Mouse (Mus musculus): ENCODE measurements at regions not wholly inside any gene's neighbourhood (a gene's known extent, or its start where the extent isn't known, plus 50 kb on each side); places are given as distances from the start of the nearest gene placed in this dataset.
"Not testable (repeated sequence)": the region's sequence is repeated elsewhere in the genome, so short reads cannot be mapped to it uniquely, and the experiment has no call there.

GRCm38 (mm10) chr9:91085923-91086322 is 276.3 kb upstream of the Zic4 start:
- Histone ChIP-seq H3K36me3 (no peaks in the 10 kb centered on the region), H3K9me3 (replicated peaks) (no peaks in the 10 kb centered on the region), H3K4me3 (no peak overlapping the region), H3K27ac (replicated peaks) (no peak overlapping the region), H3K27me3 (ENCODE audit: low read depth, poor library complexity, severe bottlenecking) (no peaks in the 10 kb centered on the region), H3K4me1 (no peaks in the 10 kb centered on the region)
- no peak for DNase-seq (ENCODE audit: low spot score)
- 82% methylated on average over 3 of the region's 3 CpGs for WGBS

GRCm38 (mm10) chr9:91089348-91089747 is 272.9 kb upstream of the Zic4 start:
- WGBS: 82% methylated on average over 2 of the region's 2 CpGs
- Histone ChIP-seq H3K27ac (replicated peaks) (no peak overlapping the region), H3K27me3 (ENCODE audit: low read depth, poor library complexity, severe bottlenecking) (no peaks in the 10 kb centered on the region), H3K4me3 (no peak overlapping the region), H3K9me3 (replicated peaks) (no peaks in the 10 kb centered on the region), H3K36me3 (no peaks in the 10 kb centered on the region), H3K4me1 (no peaks in the 10 kb centered on the region)
- no peak for DNase-seq (ENCODE audit: low spot score)

GRCm38 (mm10) chr9:91091421-91092050 is 270.7 kb upstream of the Zic4 start:
- no peak overlapping the region for H3K27ac ChIP-seq (replicated peaks)
- H3K9me3 ChIP-seq (replicated peaks): no peaks in the 10 kb centered on the region
- no peak for DNase-seq (ENCODE audit: low spot score)
- no peak overlapping the region for H3K4me3 ChIP-seq
- H3K36me3 ChIP-seq: no peaks in the 10 kb centered on the region
- 89% methylated on average over 1 of the region's 1 CpGs for WGBS
- H3K27me3 ChIP-seq (ENCODE audit: low read depth, poor library complexity, severe bottlenecking): no peaks in the 10 kb centered on the region
- no peaks in the 10 kb centered on the region for H3K4me1 ChIP-seq

GRCm38 (mm10) chr9:91101614-91102407 is 260.4 kb upstream of the Zic4 start:
- no peak overlapping the region for H3K27ac ChIP-seq (replicated peaks)
- no peaks in the 10 kb centered on the region for H3K4me1 ChIP-seq
- no peak for DNase-seq (ENCODE audit: low spot score)
- H3K4me3 ChIP-seq: no peak overlapping the region
- WGBS: 50% methylated on average over 1 of the region's 1 CpGs
- H3K36me3 ChIP-seq: no peaks in the 10 kb centered on the region
- no peaks in the 10 kb centered on the region for H3K27me3 ChIP-seq (ENCODE audit: low read depth, poor library complexity, severe bottlenecking)
- H3K9me3 ChIP-seq (replicated peaks): no peaks in the 10 kb centered on the region

- Histone ChIP-seq H3K27me3 (ENCODE audit: low read depth, poor library complexity, severe bottlenecking) (no peaks in the 10 kb centered on the region), H3K4me3 (no peak overlapping the region), H3K4me1 (no peaks in the 10 kb centered on the region), H3K27ac (replicated peaks) (no peak overlapping the region), H3K36me3 (no peaks in the 10 kb centered on the region), H3K9me3 (replicated peaks) (no peaks in the 10 kb centered on the region)
- no peak for DNase-seq (ENCODE audit: low spot score)
- WGBS: 88% methylated on average over 5 of the region's 5 CpGs
These were observed 239.7 kb upstream of the Zic4 start for GRCm38 (mm10) chr9:91122441-91123035.

GRCm38 (mm10) chr9:91123208-91123607 is 239.0 kb upstream of the Zic4 start:
- H3K9me3 ChIP-seq (replicated peaks): no peaks in the 10 kb centered on the region
- 87% methylated on average over 7 of the region's 7 CpGs for WGBS
- no peaks in the 10 kb centered on the region for H3K4me1 ChIP-seq
- no peaks in the 10 kb centered on the region for H3K36me3 ChIP-seq
- H3K4me3 ChIP-seq: no peak overlapping the region
- no peak overlapping the region for H3K27ac ChIP-seq (replicated peaks)
- no peaks in the 10 kb centered on the region for H3K27me3 ChIP-seq (ENCODE audit: low read depth, poor library complexity, severe bottlenecking)
- DNase-seq (ENCODE audit: low spot score): no peak

GRCm38 (mm10) chr9:91126630-91127245 is 235.5 kb upstream of the Zic4 start:
- no peak overlapping the region for H3K27ac ChIP-seq (replicated peaks)
- no peaks in the 10 kb centered on the region for H3K4me1 ChIP-seq
- WGBS: 71% methylated on average over 8 of the region's 8 CpGs
- H3K27me3 ChIP-seq (ENCODE audit: low read depth, poor library complexity, severe bottlenecking): no peaks in the 10 kb centered on the region
- DNase-seq (ENCODE audit: low spot score): no peak
- H3K9me3 ChIP-seq (replicated peaks): no peaks in the 10 kb centered on the region
- H3K36me3 ChIP-seq: no peaks in the 10 kb centered on the region
- no peak overlapping the region for H3K4me3 ChIP-seq

GRCm38 (mm10) chr9:91128491-91128890 is 233.7 kb upstream of the Zic4 start:
- WGBS: 49% methylated on average over 2 of the region's 2 CpGs
- H3K9me3 ChIP-seq (replicated peaks); H3K4me1 ChIP-seq; H3K27me3 ChIP-seq (ENCODE audit: low read depth, poor library complexity, severe bottlenecking); H3K27ac ChIP-seq (replicated peaks); DNase-seq (ENCODE audit: low spot score); H3K36me3 ChIP-seq; H3K4me3 ChIP-seq: not testable (repeated sequence)

- Histone ChIP-seq H3K27me3 (ENCODE audit: low read depth, poor library complexity, severe bottlenecking) (no peaks in the 10 kb centered on the region), H3K4me3 (no peak overlapping the region), H3K4me1 (no peaks in the 10 kb centered on the region), H3K9me3 (replicated peaks) (no peaks in the 10 kb centered on the region), H3K36me3 (no peaks in the 10 kb centered on the region), H3K27ac (replicated peaks) (no peak overlapping the region)
- 82% methylated on average over 13 of the region's 13 CpGs for WGBS
- no peak for DNase-seq (ENCODE audit: low spot score)
These were observed 232.0 kb upstream of the Zic4 start for GRCm38 (mm10) chr9:91130111-91130720.

- no peaks in the 10 kb centered on the region for H3K4me1 ChIP-seq
- H3K36me3 ChIP-seq: no peaks in the 10 kb centered on the region
- WGBS: 66% methylated on average over 7 of the region's 7 CpGs
- no peaks in the 10 kb centered on the region for H3K9me3 ChIP-seq (replicated peaks)
- no peaks in the 10 kb centered on the region for H3K27me3 ChIP-seq (ENCODE audit: low read depth, poor library complexity, severe bottlenecking)
- no peak for DNase-seq (ENCODE audit: low spot score)
- H3K27ac ChIP-seq (replicated peaks): no peak overlapping the region
- no peak overlapping the region for H3K4me3 ChIP-seq
These were observed 230.6 kb upstream of the Zic4 start for GRCm38 (mm10) chr9:91131415-91132255.

- no peak for DNase-seq (ENCODE audit: low spot score)
- 76% methylated on average over 1 of the region's 1 CpGs for WGBS
- no peaks in the 10 kb centered on the region for H3K9me3 ChIP-seq (replicated peaks)
- H3K27ac ChIP-seq (replicated peaks): no peak overlapping the region
- H3K36me3 ChIP-seq: no peaks in the 10 kb centered on the region
- no peaks in the 10 kb centered on the region for H3K4me1 ChIP-seq
- no peak overlapping the region for H3K4me3 ChIP-seq
- H3K27me3 ChIP-seq (ENCODE audit: low read depth, poor library complexity, severe bottlenecking): no peaks in the 10 kb centered on the region
These were observed 229.7 kb upstream of the Zic4 start for GRCm38 (mm10) chr9:91132531-91132930.

Measured in midbrain, embryonic 10.5 days (tissue).